Mouse (Mus musculus) gastrocnemius, adult 18-20 months (tissue): Measurements from ENCODE around the gene Mif. TPM values are rescaled to one million over a fixed set of nuclear protein-coding genes. Genes with fewer than 3 reads are reported as not detected.

Source experiments
- DNase-seq: peaks from one replicate; pipeline ENCODE4 v3.0.0; 2021; ENCODE audit warnings: low spot score
- total RNA-seq, 2 experiments: library from RNA; stranded (reverse); gene quantifications; 2 replicates each; pipeline ENCODE4 v1.2.3; 2021

The Mif gene
- total RNA-seq, 2 experiments from 2014 or later: 150 to 158 TPM

DNA sequence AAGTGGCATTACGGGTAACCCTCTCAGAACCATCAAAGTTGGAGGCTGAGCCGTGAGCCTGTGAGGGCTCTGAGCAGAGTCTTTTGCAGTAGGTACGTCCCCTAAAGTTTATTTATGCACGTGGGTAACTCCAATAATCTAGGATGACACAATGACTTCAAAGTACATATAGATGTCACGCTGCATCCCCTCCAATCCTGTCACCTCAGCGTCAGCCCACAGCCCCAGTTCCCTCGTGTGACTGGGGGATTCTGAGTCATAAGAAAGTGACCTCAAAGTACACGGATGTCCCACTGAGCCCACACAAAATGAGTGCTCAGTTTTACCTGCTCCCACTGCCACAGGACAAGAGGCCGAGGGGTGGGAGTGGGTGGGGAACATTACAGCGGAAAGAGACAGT, 20.9 kb downstream of the Mif start:
- DNase-seq: no peak

DNA sequence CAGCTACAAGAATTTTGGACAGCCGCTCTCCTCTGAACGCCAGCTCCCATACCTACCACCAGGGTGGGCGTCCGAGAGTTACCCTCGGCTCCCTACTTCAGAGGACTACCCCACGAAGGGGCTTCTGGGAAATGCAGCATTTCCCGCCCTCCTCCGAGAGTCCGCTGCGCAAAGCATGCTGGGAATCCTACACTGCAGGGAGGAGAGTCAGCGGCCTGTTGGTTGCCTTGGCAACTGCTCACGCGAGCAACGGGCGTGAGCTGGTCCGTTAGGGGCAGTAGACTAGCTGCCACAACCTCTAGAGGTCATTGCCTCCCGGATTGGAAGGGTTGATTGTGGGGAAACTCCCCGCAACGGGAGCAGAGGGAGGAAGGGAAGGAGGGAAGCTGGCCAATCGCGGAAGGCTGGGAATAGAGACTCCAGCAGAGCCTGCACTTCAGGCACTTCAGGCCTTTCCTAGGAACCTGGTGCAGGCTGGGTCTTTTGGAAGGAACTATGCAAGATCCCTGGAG, 22.7 kb downstream of the Mif start, which contains the start of gene Gstt2:
Gene Gstt2, minus strand, starts transcription at position 177 of the 512 bp plus-strand sequence.
- DNase-seq: peak; percentile 93

GRCm38 (mm10) chr10:75835761-75836531, 24.1 kb downstream of the Mif start:
- DNase-seq: no peak

GRCm38 (mm10) chr10:75835307-75835706, 24.7 kb downstream of the Mif start:
- peak; percentile 45 for DNase-seq

GRCm38 (mm10) chr10:75834721-75835120, 25.3 kb downstream of the Mif start:
- DNase-seq: no peak

- peak; percentile 72 for DNase-seq
Measured at GRCm38 (mm10) chr10:75834250-75834649, 25.8 kb downstream of the Mif start.

DNA sequence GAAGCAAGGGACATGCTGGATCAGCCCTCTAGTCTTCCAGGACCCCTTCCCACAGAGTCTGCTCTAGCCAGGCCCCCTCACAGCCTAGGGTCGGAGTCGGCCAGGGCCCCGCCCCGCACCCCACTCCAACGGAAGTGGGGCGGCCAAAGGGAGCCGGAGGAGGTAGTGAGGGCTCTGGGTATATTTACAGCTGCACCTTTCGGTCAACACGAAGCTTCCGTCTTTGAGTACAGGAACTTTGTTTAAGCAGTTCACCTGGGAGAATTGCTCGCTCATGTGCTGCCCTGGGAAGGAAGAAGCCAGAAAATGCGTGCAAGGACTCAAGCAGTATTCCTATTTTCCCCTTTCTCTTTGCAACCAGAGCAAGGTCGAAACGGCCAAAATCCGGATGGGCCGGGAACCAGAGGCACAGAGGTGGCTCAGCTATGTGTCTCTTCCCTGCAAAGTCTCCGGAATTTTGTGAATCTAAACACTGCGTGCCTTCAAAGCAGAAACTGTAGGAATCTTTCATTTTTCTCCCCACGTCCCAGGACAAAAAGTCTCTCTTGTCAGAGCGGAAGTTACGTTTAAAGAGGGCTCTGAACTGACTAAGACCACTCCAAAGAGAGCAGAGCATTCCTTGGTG, 26.5 kb downstream of the Mif start:
- DNase-seq: no peak

DNA sequence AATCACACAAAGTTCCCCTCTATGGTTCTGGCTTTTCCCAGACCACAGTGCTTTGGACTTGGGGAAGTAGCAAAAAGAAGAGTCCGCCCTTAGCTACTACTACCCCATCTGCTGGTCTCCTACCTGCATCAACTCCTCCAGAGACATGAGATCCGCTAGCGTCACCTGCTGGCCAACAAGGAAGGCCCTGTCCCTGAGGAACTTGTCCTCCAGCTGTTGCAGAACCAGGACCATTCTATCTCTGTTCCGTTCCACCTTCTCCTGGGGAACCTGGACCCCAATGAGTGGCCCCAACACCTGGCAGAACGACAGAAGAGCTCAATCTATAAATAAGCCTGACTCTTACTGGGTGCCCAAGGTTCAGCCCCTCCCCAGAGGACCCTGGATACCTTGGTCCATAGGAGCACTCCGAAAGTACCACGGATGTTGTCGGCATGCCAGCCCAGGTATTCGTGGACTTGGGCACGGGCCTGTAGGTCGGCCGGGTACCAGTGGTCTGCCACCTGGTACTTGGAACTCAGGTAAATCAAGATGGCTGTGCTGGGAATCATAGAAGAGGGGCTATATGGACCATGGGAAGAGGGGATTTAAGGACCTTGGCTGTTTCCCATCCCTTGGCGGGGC, 27.7 kb downstream of the Mif start:
- peak; percentile 78 for DNase-seq

DNA sequence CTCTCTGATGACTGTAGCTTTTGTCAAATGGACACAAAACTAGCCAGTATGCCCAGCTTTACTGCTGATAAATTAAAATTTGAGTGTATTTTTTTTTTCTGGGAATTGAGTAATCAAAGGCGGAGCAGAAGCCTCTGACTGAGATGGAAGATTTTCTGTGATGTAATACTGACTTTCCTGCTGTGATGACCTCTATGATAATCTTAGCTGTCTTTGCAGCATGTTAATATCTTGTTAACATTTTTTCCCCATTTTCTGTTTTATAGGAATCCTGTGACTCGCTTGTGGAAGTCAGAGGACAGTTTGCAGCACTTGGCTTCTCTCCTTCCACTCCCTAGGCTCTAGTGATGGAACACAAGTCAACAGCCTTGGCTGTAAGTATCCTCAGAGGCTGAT, 29.8 kb downstream of the Mif start:
- DNase-seq: no peak

DNA sequence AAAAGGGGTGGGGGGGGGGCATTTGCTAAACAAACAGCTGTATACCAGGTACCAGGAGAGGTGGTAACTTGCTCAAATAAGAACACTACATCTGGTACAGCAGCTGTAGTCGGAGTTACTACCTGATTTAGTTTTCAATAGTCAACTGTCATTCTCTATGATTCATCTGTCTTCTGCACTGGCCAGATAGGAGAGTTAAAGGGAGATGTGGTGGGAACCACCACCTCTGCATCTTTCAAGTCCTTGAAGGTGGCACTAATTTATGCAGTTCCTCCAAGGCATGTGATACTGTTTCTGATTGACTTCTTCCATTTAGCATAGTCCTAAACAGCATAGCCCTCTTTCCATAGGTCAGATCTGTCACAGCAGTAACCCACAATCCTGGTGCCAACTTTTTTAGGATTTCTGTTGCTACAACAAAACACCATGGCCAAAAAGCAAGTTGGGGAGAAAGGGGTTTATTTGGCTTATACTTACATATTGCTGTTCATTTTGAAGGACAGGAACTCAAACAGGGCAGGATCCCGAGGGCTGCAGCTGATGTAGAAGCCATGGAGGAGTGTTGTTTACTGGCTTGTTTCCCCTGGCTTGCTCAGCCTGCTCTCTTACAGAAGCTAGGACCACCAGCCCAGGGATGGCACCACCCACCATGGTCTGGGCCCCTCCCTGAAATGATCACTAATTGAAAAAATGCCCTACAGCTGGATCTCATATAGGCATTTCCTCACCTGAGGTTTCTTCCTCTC, 30.3 kb downstream of the Mif start:
- no peak for DNase-seq

GRCm38 (mm10) chr10:75828500-75828931, 31.5 kb downstream of the Mif start:
- peak; percentile 93 for DNase-seq

DNA sequence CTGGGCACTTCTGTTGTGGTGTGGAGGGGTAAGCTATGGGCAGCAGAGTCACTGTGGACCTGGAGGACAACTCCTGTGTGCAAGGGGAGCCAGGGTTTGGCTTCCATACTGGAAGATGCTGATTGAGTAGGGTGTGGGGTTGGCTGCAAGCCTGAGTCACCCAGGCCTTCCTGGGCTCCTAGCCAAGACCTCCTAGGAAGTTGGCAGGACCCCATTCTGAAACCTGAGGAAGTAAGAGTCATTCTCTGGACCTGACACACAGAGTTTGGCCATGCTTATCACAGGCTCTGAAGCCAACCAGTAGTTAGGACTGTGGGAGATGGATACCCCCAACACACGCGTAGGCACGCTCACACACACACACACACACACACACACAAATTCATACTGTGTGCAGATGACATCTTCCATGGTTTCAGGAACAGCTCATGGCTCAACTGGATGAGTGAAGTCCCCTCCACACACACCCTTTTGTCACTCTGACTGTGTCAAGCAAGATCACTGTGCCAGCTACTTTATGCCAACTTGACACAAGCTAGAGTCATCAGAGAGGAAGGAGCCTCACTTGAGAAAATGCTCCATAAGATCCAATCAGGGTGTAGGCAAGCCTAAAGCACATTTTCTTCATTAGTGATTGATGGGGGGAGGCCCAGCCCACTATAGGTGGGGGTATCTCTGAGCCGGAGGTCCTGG, 32.2 kb downstream of the Mif start:
- peak; percentile 90 for DNase-seq

DNA sequence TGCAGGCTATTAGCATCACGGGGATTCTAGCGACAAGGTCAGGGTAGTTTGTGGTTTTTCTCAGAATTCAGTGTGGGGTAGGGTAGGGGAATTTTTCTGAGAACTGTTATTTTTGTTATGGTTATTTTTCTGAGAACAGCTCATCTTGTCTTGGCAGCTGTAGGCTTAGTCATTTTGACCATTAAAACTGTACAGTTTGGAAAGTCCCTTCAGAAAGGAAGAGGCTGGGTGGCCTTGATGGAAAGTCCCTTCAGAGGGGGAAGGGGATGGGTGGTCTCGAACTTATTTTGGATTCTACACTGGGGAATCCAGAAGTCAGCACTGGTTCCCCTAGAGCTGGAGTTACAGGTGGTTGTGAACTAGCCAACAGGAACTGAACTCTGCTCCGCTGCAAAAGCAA, 35.5 kb downstream of the Mif start:
- DNase-seq: no peak

GRCm38 (mm10) chr10:75823782-75824181, 36.3 kb downstream of the Mif start:
- DNase-seq: no peak

GRCm38 (mm10) chr10:75822443-75822842, 37.6 kb downstream of the Mif start, which contains the start of gene Gstt4:
Gene Gstt4 (minus strand): TSS chr10:75822543.
- no peak for DNase-seq

DNA sequence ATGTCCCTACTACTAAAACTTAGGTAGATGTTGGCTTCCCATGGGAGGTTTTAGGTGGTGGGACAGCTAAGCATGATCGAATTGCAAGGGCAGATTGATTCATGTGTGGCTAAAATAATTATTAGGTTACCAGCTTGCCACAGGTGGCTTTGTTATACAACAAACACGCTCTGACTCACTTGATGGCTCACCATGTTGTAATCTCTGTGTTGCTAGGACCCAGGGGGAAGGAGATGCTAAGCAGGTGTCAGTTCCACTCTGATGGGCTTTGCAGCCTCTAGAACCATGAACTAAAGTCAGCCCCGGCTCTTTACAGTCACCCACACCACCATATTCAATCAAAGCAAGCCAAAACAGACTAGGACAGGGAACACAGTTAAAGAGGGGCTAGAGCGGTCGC, 40.2 kb downstream of the Mif start:
- no peak for DNase-seq

- DNase-seq: no peak
Measured at GRCm38 (mm10) chr10:75818641-75819040, 41.4 kb downstream of the Mif start.
